Mouse (Mus musculus) hindbrain, embryonic 16.5 days (tissue): ENCODE results near the gene Gm10490. TPM values are rescaled to one million over a fixed set of nuclear protein-coding genes. Genes with fewer than 3 reads are reported as not detected.

Experiments
- ATAC-seq: fragments of 200-750 bp; cut with Nextera tagmentation; 2 replicates; pipeline ENCODE4 v1.8.0; 2017; ENCODE audit warnings: moderate TSS enrichment, moderate library complexity
- H3K27ac ChIP-seq: fragments of 300-500 bp; sonication (generic); 2 replicates; pipeline ENCODE4 v1.5.1; 2014; ENCODE audit warnings: low read depth, mild to moderate bottlenecking, control low read depth, low read length, moderate library complexity
- H3K27me3 ChIP-seq: fragments of 300-500 bp; sonication (generic); replicated peaks from 2 replicates; pipeline ENCODE4 v1.6.1; 2014; ENCODE audit warnings: low read length; ENCODE audit not compliant: control insufficient read depth, insufficient read depth
- H3K36me3 ChIP-seq: fragments of 300-500 bp; sonication (generic); 2 replicates; pipeline ENCODE4 v1.6.1; 2014; ENCODE audit warnings: mild to moderate bottlenecking, low read length, moderate library complexity, mixed read lengths; ENCODE audit not compliant: control insufficient read depth, insufficient read depth
- H3K4me1 ChIP-seq: fragments of 300-500 bp; sonication (generic); 2 replicates; pipeline ENCODE4 v1.6.1; 2014; ENCODE audit warnings: low read depth, low read length; ENCODE audit not compliant: control insufficient read depth, insufficient read depth
- H3K4me2 ChIP-seq: fragments of 300-500 bp; sonication (generic); 2 replicates; pipeline ENCODE4 v1.6.1; 2014; ENCODE audit warnings: mild to moderate bottlenecking, low read length, control low read depth, moderate library complexity
- H3K4me3 ChIP-seq: fragments of 300-500 bp; sonication (generic); 2 replicates; pipeline ENCODE4 v1.5.1; 2014; ENCODE audit warnings: mild to moderate bottlenecking, low read length, control low read depth, moderate library complexity
- H3K9ac ChIP-seq: fragments of 300-500 bp; sonication (generic); 2 replicates; pipeline ENCODE4 v1.6.1; 2014; ENCODE audit warnings: low read depth, mild to moderate bottlenecking, control low read depth, low read length, moderate library complexity
- H3K9me3 ChIP-seq: fragments of 300-500 bp; sonication (generic); 2 replicates; pipeline ENCODE4 v1.6.1; 2014; ENCODE audit warnings: mild to moderate bottlenecking, low read length, moderate library complexity; ENCODE audit not compliant: control insufficient read depth
- WGBS: fragments of 180-500 bp; shearing (Covaris S2); extraction: QIAGEN DNeasy Blood & Tissue Kit; methylation state at CpG from one replicate; pipeline ENCODE4 v1.1.7; 2014; 5-methylcytosine and 5-hydroxymethylcytosine counted together
- polyA plus RNA-seq: library from polyadenylated mRNA; unstranded; fragments of >200 nt; fragmentation: Nextera tagmentation; extraction: Ambion mirVana; gene quantifications from 2 replicates; pipeline ENCODE4 v1.2.1, GENCODE M21; 2015

Gm10490 gene
- polyA plus RNA-seq, 1 experiment from 2014 or later = not detected

DNA sequence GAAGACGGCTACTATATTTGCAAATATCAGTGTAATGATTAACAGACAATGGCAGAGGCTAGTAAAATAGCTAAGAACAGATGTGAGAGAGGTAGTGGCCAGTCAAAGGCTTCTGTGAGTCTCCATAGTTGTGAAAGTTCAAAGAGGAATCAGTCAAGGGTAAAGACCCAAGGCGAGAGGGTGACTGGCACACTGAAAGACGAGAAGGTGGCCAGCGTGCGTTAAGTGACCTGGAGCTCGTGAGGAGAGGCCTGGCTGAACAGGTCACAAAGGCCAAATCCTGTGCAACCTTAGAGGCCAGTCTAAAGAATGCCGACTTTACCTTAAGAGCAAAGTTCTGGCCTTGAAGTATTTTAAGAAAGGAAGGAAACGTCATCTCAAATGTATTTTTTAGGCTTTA is 36.3 kb downstream of the Gm10490 start:
- Histone ChIP-seq H3K27me3 (no peaks in the 10 kb centered on the region), H3K36me3 (no peaks in the 10 kb centered on the region), H3K4me2 (no peak overlapping the region), H3K4me1 (no peaks in the 10 kb centered on the region), H3K4me3 (no peak overlapping the region), H3K27ac (no peak overlapping the region), H3K9me3 (no peaks in the 10 kb centered on the region), H3K9ac (no peak overlapping the region)
- no peak for ATAC-seq
- WGBS = 74% methylated on average over 8 of the region's 8 CpGs

DNA sequence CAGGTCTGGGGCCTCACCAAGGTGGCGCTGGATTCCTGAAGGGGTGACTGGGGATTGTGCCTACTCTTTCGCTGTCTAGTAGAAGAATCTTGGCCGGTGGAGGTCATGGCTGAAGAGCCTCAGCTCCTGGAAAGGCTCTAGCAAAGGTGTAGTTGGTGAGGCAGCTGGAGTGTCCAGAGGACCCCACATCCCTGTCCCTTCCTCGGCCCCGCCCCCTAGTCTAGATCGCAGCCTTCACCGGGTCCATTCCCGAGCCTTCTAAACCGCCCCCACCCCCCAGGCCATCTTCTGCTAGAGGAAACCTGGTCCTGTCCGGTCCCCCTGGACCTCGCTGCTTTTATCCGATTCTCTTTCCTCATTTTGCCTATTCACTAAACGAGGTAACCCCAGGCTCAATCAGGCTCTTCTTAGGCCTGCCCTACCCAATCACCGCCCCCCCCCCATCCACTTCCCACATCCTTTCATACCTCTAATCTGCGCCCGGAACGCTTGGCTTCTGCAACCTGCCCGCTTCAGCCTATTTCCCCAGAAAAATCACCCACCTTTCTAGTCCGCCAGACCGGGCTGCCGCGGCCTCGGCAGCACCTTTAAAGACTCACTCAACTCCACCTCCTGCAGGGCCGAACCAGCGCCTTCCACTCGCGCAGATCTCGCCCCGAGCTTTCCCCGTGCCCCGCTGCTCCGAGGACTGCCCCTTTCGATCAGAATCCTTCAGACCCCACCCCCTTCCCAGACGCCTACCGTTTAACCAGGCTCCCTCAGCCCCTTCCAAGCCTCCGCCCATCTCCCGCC is 38.0 kb downstream of the Gm10490 start, which contains the start of gene Hdac6:
Gene Hdac6 (minus strand): TSS at position 782 of the 792 bp plus-strand sequence.
- Histone ChIP-seq H3K9me3 (no peaks in the 10 kb centered on the region), H3K36me3 (no peaks in the 10 kb centered on the region), H3K27ac (peak within 1 kb of the TSS; percentile 73), H3K4me1 (no peaks in the 10 kb centered on the region), H3K27me3 (no peaks in the 10 kb centered on the region), H3K9ac (peak within 1 kb of the TSS; percentile 61), H3K4me2 (peak within 1 kb of the TSS; percentile 65), H3K4me3 (peak within 1 kb of the TSS; percentile 50)
- 22% methylated on average over 30 of the region's 37 CpGs for WGBS
- peak; percentile 56 for ATAC-seq

DNA sequence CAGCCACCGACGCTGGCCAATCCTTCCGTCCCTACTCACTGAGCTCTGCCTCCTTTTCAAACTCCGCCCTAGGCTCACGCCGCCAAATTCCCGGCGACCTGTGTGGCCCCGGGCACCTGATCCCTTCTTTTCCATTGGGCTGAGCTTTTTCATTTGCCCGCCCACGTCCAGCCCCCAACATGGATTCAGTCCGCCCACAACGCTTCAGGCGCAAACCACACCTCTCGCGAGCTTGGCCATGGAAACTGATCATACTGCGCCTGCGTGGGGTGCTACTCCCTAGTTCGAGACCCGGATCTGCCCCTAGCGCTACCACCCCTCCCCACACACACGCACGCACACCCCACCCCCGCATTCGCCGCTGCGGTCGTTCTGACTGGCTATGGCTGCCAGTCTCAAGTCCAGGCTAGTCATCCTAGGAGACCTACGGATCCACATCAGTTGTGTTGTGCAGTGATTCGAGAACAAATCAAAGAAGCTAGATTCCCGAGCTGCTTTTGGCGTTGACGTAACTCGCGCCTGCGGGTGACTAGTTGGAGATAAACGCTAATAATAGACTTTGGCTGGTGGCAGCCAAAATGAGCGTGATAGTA is 38.7 kb downstream of the Gm10490 start:
- peak overlapping the region; percentile 50 for H3K4me3 ChIP-seq
- peak overlapping the region; percentile 40 for H3K4me2 ChIP-seq
- no peaks in the 10 kb centered on the region for H3K4me1 ChIP-seq
- peak; percentile 98 for ATAC-seq
- peak overlapping the region; percentile 33 for H3K9ac ChIP-seq
- WGBS = 24% methylated on average over 38 of the region's 38 CpGs
- H3K36me3 ChIP-seq = no peaks in the 10 kb centered on the region
- no peaks in the 10 kb centered on the region for H3K27me3 ChIP-seq
- peak overlapping the region; percentile 3; the same call in 1 of the 2 replicates for H3K27ac ChIP-seq
- H3K9me3 ChIP-seq = no peaks in the 10 kb centered on the region

DNA sequence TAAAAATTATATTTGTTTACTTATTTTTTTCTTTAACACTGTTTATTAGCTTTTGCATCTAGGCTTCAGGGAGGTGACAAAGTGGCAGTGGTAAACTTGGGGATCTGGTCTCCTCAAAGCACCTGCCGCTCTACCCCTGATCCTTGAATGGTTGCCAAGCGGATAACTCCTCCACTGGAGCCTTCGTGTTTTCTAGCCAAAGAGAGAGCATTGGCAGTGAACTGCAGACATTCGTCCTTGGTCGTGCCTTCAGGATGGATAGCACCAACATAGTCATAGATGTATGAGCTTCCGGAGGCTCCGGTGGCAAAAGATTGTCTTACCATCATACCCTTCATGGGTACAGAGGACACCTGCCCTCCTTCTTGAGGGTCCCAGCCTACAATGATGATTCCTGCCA is 40.7 kb downstream of the Gm10490 start:
- H3K4me1 ChIP-seq = no peaks in the 10 kb centered on the region
- H3K36me3 ChIP-seq = no peaks in the 10 kb centered on the region
- no peak overlapping the region for H3K27ac ChIP-seq
- H3K27me3 ChIP-seq = no peaks in the 10 kb centered on the region
- H3K4me3 ChIP-seq = no peak overlapping the region
- WGBS = 90% methylated on average over 7 of the region's 7 CpGs
- no peak overlapping the region for H3K4me2 ChIP-seq
- H3K9me3 ChIP-seq = no peaks in the 10 kb centered on the region
- H3K9ac ChIP-seq = no peak overlapping the region
- no peak for ATAC-seq

DNA sequence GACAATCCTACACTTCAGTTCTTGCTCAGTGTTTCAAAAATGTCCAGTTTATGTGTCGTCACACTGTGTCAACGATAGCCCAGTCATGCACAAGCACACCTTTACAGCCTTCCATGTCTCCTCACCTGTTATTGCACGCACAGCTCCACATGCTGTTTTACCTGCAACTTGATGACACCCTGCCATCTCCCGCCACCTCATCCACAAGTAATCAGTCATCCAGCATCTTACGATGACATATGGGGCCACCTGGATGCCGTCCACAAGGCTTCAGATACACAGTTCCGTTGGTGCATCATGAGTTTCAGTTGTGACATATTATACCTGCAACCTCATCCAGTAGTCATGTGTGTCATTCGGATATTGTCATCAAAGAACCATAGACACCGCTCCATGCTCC is 49.5 kb downstream of the Gm10490 start:
- no peak for ATAC-seq
- no peaks in the 10 kb centered on the region for H3K27me3 ChIP-seq
- H3K9ac ChIP-seq = no peak overlapping the region
- no peaks in the 10 kb centered on the region for H3K36me3 ChIP-seq
- H3K27ac ChIP-seq = no peak overlapping the region
- no peaks in the 10 kb centered on the region for H3K9me3 ChIP-seq
- no peak overlapping the region for H3K4me3 ChIP-seq
- no peak overlapping the region for H3K4me2 ChIP-seq
- WGBS = 93% methylated on average over 9 of the region's 9 CpGs
- H3K4me1 ChIP-seq = no peaks in the 10 kb centered on the region

Other genes starting within 250 kb of the Gm10490 start
- 21.1 and 24.8 TPM in 2 replicates for gene Plp2, start 238.2 kb upstream of the Gm10490 start, polyA plus RNA-seq
- 0.25 and 0.45 TPM in 2 replicates for gene Magix, start 228.3 kb upstream of the Gm10490 start, polyA plus RNA-seq
- gene Gpkow, start 212.4 kb upstream of the Gm10490 start, polyA plus RNA-seq = 45.7 and 51.2 TPM in 2 replicates
- gene Wdr45, start 195.2 kb upstream of the Gm10490 start, polyA plus RNA-seq = 31.6 and 36.3 TPM in 2 replicates
- gene Gm45208, start 187.3 kb upstream of the Gm10490 start, polyA plus RNA-seq = not detected in 2 replicates
- gene Praf2, start 181.1 kb upstream of the Gm10490 start, polyA plus RNA-seq = 143 and 144 TPM in 2 replicates
- gene Ccdc120, start 158.6 kb upstream of the Gm10490 start, polyA plus RNA-seq = 52.8 and 55.8 TPM in 2 replicates
- gene Tfe3, start 147.0 kb upstream of the Gm10490 start, polyA plus RNA-seq = 20.4 and 25.3 TPM in 2 replicates
- 61.5 and 71.9 TPM in 2 replicates for gene Gripap1, start 119.8 kb upstream of the Gm10490 start, polyA plus RNA-seq
- 5.3 and 6.4 TPM in 2 replicates for gene Kcnd1, start 87.3 kb upstream of the Gm10490 start, polyA plus RNA-seq
- gene Otud5, start 68.2 kb upstream of the Gm10490 start, polyA plus RNA-seq = 34.2 and 41.2 TPM in 2 replicates
- 25.7 and 27.0 TPM in 2 replicates for gene Pim2, start 31.3 kb upstream of the Gm10490 start, polyA plus RNA-seq
- gene Slc35a2, start 25.5 kb upstream of the Gm10490 start, polyA plus RNA-seq = 50.7 and 50.9 TPM in 2 replicates
- gene Pqbp1, start 10.3 kb upstream of the Gm10490 start, polyA plus RNA-seq = 204 and 212 TPM in 2 replicates
- 161 and 163 TPM in 2 replicates for gene Timm17b, start 10.2 kb upstream of the Gm10490 start, polyA plus RNA-seq
- not detected in 2 replicates for gene Gm10491, start 1.7 kb upstream of the Gm10490 start, polyA plus RNA-seq
- 303 and 325 TPM in 2 replicates for gene Pcsk1n, start 10.3 kb downstream of the Gm10490 start, polyA plus RNA-seq
- gene Eras, start 19.1 kb downstream of the Gm10490 start, polyA plus RNA-seq = 0.15 TPM in 1 of 2 replicates, not detected in the other
- 70.2 and 75.9 TPM in 2 replicates for gene Hdac6, start 38.3 kb downstream of the Gm10490 start, polyA plus RNA-seq
- 0.08 and 0.26 TPM in 2 replicates for gene Gata1, start 68.5 kb downstream of the Gm10490 start, polyA plus RNA-seq
- gene Glod5, start 109.0 kb downstream of the Gm10490 start, polyA plus RNA-seq = 0.25 and 0.49 TPM in 2 replicates
- 34.2 and 41.4 TPM in 2 replicates for gene Suv39h1, start 165.2 kb downstream of the Gm10490 start, polyA plus RNA-seq
- 0.28 and 0.29 TPM in 2 replicates for gene Was, start 181.0 kb downstream of the Gm10490 start, polyA plus RNA-seq
- gene Wdr13, start 223.3 kb downstream of the Gm10490 start, polyA plus RNA-seq = 65.0 and 65.9 TPM in 2 replicates
- gene Rbm3, start 236.3 kb downstream of the Gm10490 start, polyA plus RNA-seq = 269 and 303 TPM in 2 replicates